Mouse (Mus musculus): ENCODE results near the gene Ric3. TPM values are rescaled to one million over a fixed set of nuclear protein-coding genes. Genes with fewer than 3 reads are reported as not detected.

Gene Ric3
- total and polyA plus RNA-seq, 2 experiments from 2014 or later: 42.1 to 65.0 TPM

DNA sequence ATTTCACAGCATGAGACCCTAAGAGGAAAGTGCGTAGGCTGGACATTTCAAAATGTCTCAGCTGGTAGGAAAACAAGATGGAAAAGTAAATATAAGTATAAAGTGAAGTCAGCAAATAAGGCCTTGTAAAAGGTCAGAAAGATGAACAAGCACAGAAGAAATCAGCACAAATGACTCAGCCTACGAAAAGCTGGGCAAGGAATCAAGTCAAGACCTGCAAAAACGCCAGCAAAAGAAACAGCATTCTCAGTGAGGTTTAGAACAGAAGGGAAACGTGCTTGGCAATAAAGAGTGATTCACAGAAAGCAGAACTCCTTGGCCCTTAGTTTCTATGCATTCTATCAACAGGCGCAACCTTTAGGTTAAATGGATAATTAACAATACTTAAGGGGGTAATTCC is 10.8 kb downstream of the Ric3 start:
- Histone ChIP-seq H3K9me3 (ENCODE audit: low read length) (no peaks in the 10 kb centered on the region), H3K4me2 (ENCODE audit: low read depth, low read length, poor library complexity, severe bottlenecking) (no peak overlapping the region), H3K4me1 (ENCODE audit: insufficient read depth, low read length) (no peaks in the 10 kb centered on the region), H3K4me3 (ENCODE audit: low read depth, low read length) (no peak overlapping the region), H3K9ac (replicated peaks; ENCODE audit: low read length, poor library complexity, severe bottlenecking) (no peak overlapping the region), H3K36me3 (ENCODE audit: insufficient read depth, low read length) (no peaks in the 10 kb centered on the region), H3K27me3 (ENCODE audit: insufficient read depth, low read length) (no peaks in the 10 kb centered on the region), H3K27ac (ENCODE audit: low read depth, low read length) (no peak overlapping the region)
- no peak for TF ChIP-seq CTCF (IDR thresholded peaks at IDR 0.05)
- ATAC-seq (ENCODE audit: low FRiP score) (no peak), DNase-seq (ENCODE audit: low spot score) (no peak)
- WGBS: 77% methylated on average over 5 of the region's 5 CpGs

DNA sequence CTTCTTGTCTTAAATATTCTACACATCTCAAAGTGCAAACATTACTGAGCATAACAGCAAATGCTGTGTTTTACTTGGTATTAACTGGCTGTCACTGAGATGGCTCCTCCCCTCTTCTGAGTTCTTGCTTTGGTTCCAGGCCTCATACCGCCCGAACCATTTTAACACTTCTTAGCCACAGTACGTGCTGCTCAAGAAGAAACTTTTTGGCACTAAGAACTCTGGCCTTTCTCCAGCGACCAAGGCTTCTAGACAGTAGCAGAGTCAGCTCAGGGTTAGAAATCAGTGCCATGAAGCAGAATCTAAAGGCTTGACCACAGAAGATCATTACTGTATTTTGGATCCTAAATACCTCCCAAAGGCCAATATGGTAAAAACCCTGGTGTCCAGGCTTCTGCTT is 13.5 kb downstream of the Ric3 start:
- ATAC-seq (ENCODE audit: low FRiP score) (no peak), DNase-seq (ENCODE audit: low spot score) (no peak)
- Histone ChIP-seq H3K36me3 (ENCODE audit: insufficient read depth, low read length) (no peaks in the 10 kb centered on the region), H3K4me3 (ENCODE audit: low read depth, low read length) (no peak overlapping the region), H3K9ac (replicated peaks; ENCODE audit: low read length, poor library complexity, severe bottlenecking) (no peak overlapping the region), H3K27me3 (ENCODE audit: insufficient read depth, low read length) (no peaks in the 10 kb centered on the region), H3K9me3 (ENCODE audit: low read length) (no peaks in the 10 kb centered on the region), H3K4me1 (ENCODE audit: insufficient read depth, low read length) (no peaks in the 10 kb centered on the region), H3K4me2 (ENCODE audit: low read depth, low read length, poor library complexity, severe bottlenecking) (no peak overlapping the region), H3K27ac (ENCODE audit: low read depth, low read length) (no peak overlapping the region)
- TF ChIP-seq CTCF (IDR thresholded peaks at IDR 0.05): no peak
- 82% methylated on average over 4 of the region's 4 CpGs for WGBS

DNA sequence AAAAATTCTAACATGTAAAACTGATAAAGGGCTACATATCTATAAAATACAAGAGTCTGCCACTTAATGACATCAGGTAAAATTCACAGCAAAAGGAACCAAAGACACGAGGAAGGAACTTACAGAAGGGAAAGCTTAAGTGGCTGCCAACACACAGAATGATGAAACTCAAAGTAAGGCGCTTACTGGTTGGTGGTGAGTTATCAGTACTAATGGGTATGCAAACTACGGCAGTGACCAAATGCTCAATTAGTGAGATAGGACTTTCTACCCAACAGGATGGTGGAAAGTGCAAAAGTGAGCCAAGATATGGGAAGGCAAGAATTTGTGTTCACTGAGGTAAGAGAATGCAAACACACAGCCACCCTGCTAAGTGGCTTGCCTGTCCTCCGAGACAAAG is 23.6 kb downstream of the Ric3 start:
- Histone ChIP-seq H3K4me3 (ENCODE audit: low read depth, low read length) (no peak overlapping the region), H3K4me2 (ENCODE audit: low read depth, low read length, poor library complexity, severe bottlenecking) (no peak overlapping the region), H3K9me3 (ENCODE audit: low read length) (no peaks in the 10 kb centered on the region), H3K4me1 (ENCODE audit: insufficient read depth, low read length) (no peaks in the 10 kb centered on the region), H3K27me3 (ENCODE audit: insufficient read depth, low read length) (no peaks in the 10 kb centered on the region), H3K27ac (ENCODE audit: low read depth, low read length) (no peak overlapping the region), H3K9ac (replicated peaks; ENCODE audit: low read length, poor library complexity, severe bottlenecking) (no peak overlapping the region), H3K36me3 (ENCODE audit: insufficient read depth, low read length) (0 out of 2 replicates have a peak, but pooled peaks cover 6% of the 10 kb centered on the region)
- ATAC-seq (ENCODE audit: low FRiP score) (no peak), DNase-seq (ENCODE audit: low spot score) (no peak)
- WGBS: 88% methylated on average over 4 of the region's 4 CpGs
- TF ChIP-seq CTCF (IDR thresholded peaks at IDR 0.05): no peak

DNA sequence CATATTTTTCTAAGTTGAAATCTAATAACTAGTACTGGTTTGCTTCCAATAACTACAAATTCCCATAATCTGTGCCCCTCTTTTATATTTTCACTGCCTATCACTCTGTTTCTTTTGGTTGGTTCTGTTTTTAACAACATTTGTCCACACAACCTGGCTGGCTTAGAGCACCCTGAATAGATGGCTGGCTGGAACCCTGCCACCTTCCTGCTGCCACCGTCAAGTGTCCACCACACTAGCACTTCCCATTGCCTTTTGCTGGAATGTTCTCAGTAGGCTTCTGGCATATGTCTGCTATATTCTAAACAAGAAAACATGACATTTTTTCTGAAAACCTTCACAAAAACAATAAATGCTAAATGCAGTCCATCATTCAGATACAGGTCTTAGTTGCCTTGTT is 32.3 kb downstream of the Ric3 start:
- Histone ChIP-seq H3K27ac (ENCODE audit: low read depth, low read length) (no peak overlapping the region), H3K9me3 (ENCODE audit: low read length) (no peaks in the 10 kb centered on the region), H3K36me3 (ENCODE audit: insufficient read depth, low read length) (peaks cover 12% of the 10 kb centered on the region), H3K4me2 (ENCODE audit: low read depth, low read length, poor library complexity, severe bottlenecking) (no peak overlapping the region), H3K27me3 (ENCODE audit: insufficient read depth, low read length) (no peaks in the 10 kb centered on the region), H3K4me1 (ENCODE audit: insufficient read depth, low read length) (no peaks in the 10 kb centered on the region), H3K9ac (replicated peaks; ENCODE audit: low read length, poor library complexity, severe bottlenecking) (no peak overlapping the region), H3K4me3 (ENCODE audit: low read depth, low read length) (no peak overlapping the region)
- WGBS: 88% methylated on average over 1 of the region's 1 CpGs
- ATAC-seq (ENCODE audit: low FRiP score) (no peak), DNase-seq (ENCODE audit: low spot score) (no peak)
- TF ChIP-seq CTCF (IDR thresholded peaks at IDR 0.05): no peak

DNA sequence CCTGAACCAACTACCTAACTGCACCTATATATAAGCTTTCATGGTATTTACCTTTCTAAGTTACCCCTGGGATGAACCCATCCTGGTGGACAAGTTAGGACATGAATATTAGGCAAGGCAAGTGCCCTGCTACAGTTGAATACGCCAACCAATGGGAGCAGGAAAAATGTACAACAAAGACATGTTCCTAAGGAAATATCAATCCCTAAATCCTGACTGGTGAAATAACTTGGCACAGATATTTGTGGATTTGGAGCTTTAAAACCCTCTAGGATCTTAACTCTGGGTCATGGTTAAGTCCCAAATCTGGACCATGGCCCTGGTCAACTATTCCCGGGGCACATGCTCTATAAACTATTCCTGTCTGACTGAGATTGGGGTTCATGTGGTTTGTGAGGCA is 37.3 kb downstream of the Ric3 start:
- no peak overlapping the region for H3K9ac ChIP-seq (replicated peaks; ENCODE audit: low read length, poor library complexity, severe bottlenecking)
- no peaks in the 10 kb centered on the region for H3K27me3 ChIP-seq (ENCODE audit: insufficient read depth, low read length)
- no peak overlapping the region for H3K27ac ChIP-seq (ENCODE audit: low read depth, low read length)
- peaks cover 2% of the 10 kb centered on the region; the same call in 1 of the 2 replicates for H3K36me3 ChIP-seq (ENCODE audit: insufficient read depth, low read length)
- TF ChIP-seq CTCF (IDR thresholded peaks at IDR 0.05): no peak
- no peaks in the 10 kb centered on the region for H3K4me1 ChIP-seq (ENCODE audit: insufficient read depth, low read length)
- DNase-seq (ENCODE audit: low spot score) (no peak), ATAC-seq (ENCODE audit: low FRiP score) (no peak)
- 97% methylated on average over 2 of the region's 2 CpGs for WGBS
- H3K4me3 ChIP-seq (ENCODE audit: low read depth, low read length): no peak overlapping the region
- H3K9me3 ChIP-seq (ENCODE audit: low read length): no peaks in the 10 kb centered on the region
- H3K4me2 ChIP-seq (ENCODE audit: low read depth, low read length, poor library complexity, severe bottlenecking): no peak overlapping the region

DNA sequence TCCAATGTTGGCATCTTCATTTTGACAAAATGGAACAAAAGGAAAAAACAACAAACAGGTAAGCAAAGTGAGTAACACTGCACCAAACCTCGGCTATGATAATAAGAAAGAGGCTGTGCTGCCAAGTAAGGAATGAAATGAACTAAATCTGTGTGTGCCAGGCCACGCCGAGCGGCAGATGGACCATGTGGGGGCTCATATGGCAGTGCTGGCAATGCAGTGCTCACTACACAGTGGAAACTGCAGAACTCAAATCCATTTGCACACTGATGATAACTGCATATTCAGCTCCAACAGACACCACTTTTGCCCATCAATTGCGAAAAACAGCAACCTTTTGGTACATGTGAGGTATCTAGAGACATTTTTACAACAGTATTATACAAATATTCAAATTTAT is 43.7 kb downstream of the Ric3 start:
- Histone ChIP-seq H3K4me1 (ENCODE audit: insufficient read depth, low read length) (no peaks in the 10 kb centered on the region), H3K27ac (ENCODE audit: low read depth, low read length) (no peak overlapping the region), H3K4me2 (ENCODE audit: low read depth, low read length, poor library complexity, severe bottlenecking) (no peak overlapping the region), H3K9ac (replicated peaks; ENCODE audit: low read length, poor library complexity, severe bottlenecking) (no peak overlapping the region), H3K9me3 (ENCODE audit: low read length) (no peaks in the 10 kb centered on the region), H3K27me3 (ENCODE audit: insufficient read depth, low read length) (no peaks in the 10 kb centered on the region), H3K36me3 (ENCODE audit: insufficient read depth, low read length) (peaks cover 17% of the 10 kb centered on the region), H3K4me3 (ENCODE audit: low read depth, low read length) (no peak overlapping the region)
- TF ChIP-seq CTCF (IDR thresholded peaks at IDR 0.05): no peak
- 74% methylated on average over 5 of the region's 5 CpGs for WGBS
- no peak for ATAC-seq (ENCODE audit: low FRiP score)
- DNase-seq (ENCODE audit: low spot score): peak; percentile 68
